10 mouse cellular contexts compared by ENCODE assay signal in genomic region chr3:96729403-96729784, GRCm38 (mm10). TPM values are rescaled to one million over a fixed set of nuclear protein-coding genes. Genes with fewer than 3 reads are reported as not detected.
DNase-seq lines count a peak whose midpoint lies in the region; ATAC-seq and TF ChIP-seq lines count a peak whose summit lies in the region.
"Had no signal": no experiment of that assay in that cellular context is flagged by ENCODE, and none has a peak within 500 bp of the region (broad histone marks: within the 10 kb centered on the region; RNA-seq: fewer than 3 reads in every experiment).

No protein-coding gene starts in this region.

- H3K4me2 ChIP-seq in midbrain, embryonic 12.5 days (replicated peaks) = peak overlapping the region; percentile 69; the same call in 1 of the 2 replicates

- intact Hi-C loops in gastrocnemius, adult 2 months (cut with DNase I) = no loop called here
- intact Hi-C loops in gastrocnemius, postnatal 14 days (cut with DNase I; ENCODE audit: low total_unique reads) = no loop called here
- intact Hi-C loops in gastrocnemius, postnatal 36 days (cut with DNase I) = no loop called here

- peaks cover 23% of the 10 kb centered on the region for H3K4me1 ChIP-seq in midbrain, embryonic 12.5 days
- peaks cover 37% of the 10 kb centered on the region for H3K4me1 ChIP-seq in midbrain, embryonic 10.5 days

- no peak overlapping the region for H3K27ac ChIP-seq in gastrocnemius, adult 2 months
- H3K27ac ChIP-seq in midbrain, embryonic 12.5 days (replicated peaks) = no peak overlapping the region
- H3K27ac ChIP-seq in midbrain, embryonic 10.5 days (replicated peaks) = no peak overlapping the region

- H3K36me3 ChIP-seq in midbrain, embryonic 12.5 days = no peaks in the 10 kb centered on the region
- H3K36me3 ChIP-seq in midbrain, embryonic 10.5 days = peaks cover 6% of the 10 kb centered on the region; the same call in 1 of the 2 replicates
- no peaks in the 10 kb centered on the region for H3K36me3 ChIP-seq in splenic B cell, adult 2 months (ENCODE audit: control insufficient read depth, insufficient read depth, low read length, poor library complexity, severe bottlenecking)

- DNase-seq in gastrocnemius, adult 2 months = no peak
- no peak for DNase-seq in gastrocnemius, postnatal 14 days
- no peak for DNase-seq in midbrain, embryonic 10.5 days (ENCODE audit: low spot score)
- peak; percentile 74 for DNase-seq in induced T-regulatory cell, adult 2 months (ENCODE audit: low read depth)
- peak; percentile 43 for DNase-seq in splenic B cell, adult 2 months (ENCODE audit: low read depth, low spot score)
- DNase-seq in ovary, postnatal 10 days (ENCODE audit: low spot score) = no peak
- DNase-seq in gastrocnemius, postnatal 36 days = no peak
- DNase-seq: heart, postnatal 36 days; lung, adult 18-20 months had no signal

- peak overlapping the region; percentile 98; the same call in 1 of the 2 replicates for H3K4me3 ChIP-seq in gastrocnemius, adult 2 months
- H3K4me3 ChIP-seq in midbrain, embryonic 12.5 days = no peak overlapping the region
- no peak overlapping the region for H3K4me3 ChIP-seq in midbrain, embryonic 10.5 days

- TF ChIP-seq CTCF in gastrocnemius, adult 2 months (IDR thresholded peaks at IDR 0.05) = no peak

- H3K9me3 ChIP-seq in midbrain, embryonic 12.5 days = no peaks in the 10 kb centered on the region
- H3K9me3 ChIP-seq in midbrain, embryonic 10.5 days (replicated peaks) = no peaks in the 10 kb centered on the region

- H3K9ac ChIP-seq in midbrain, embryonic 12.5 days (replicated peaks) = no peak overlapping the region

- no peaks in the 10 kb centered on the region for H3K27me3 ChIP-seq in midbrain, embryonic 12.5 days
- no peaks in the 10 kb centered on the region for H3K27me3 ChIP-seq in midbrain, embryonic 10.5 days (ENCODE audit: low read depth, poor library complexity, severe bottlenecking)
- H3K27me3 ChIP-seq in splenic B cell, adult 2 months (ENCODE audit: control insufficient read depth, insufficient read depth, low read length, poor library complexity, severe bottlenecking) = no peaks in the 10 kb centered on the region

- 71% methylated on average over 3 of the region's 3 CpGs for WGBS in midbrain, embryonic 12.5 days
- 73% methylated on average over 3 of the region's 3 CpGs for WGBS in midbrain, embryonic 10.5 days

- no peak for ATAC-seq in midbrain, embryonic 12.5 days (ENCODE audit: low FRiP score, low read depth)

RNA-seq across cellular contexts. Expression of gene Rnf115, which starts 1.9 kb away (rescaled TPM):
- total RNA-seq in gastrocnemius, adult 2 months (2021) = 10 to 100 TPM; 60.7 to 69.3 TPM
- total RNA-seq in gastrocnemius, postnatal 14 days (2021) = 10 to 100 TPM; 53.8 to 89.7 TPM
- 89.0 and 89.6 TPM in 2 replicates for polyA plus RNA-seq in midbrain, embryonic 12.5 days (2016; fragmentation: Nextera tagmentation; extraction: Ambion mirVana)
- polyA plus RNA-seq in midbrain, embryonic 10.5 days (2016; fragmentation: Nextera tagmentation; extraction: Ambion mirVana) = 73.0 and 73.5 TPM in 2 replicates
- 10 to 100 TPM; 76.2 to 86.5 TPM for total RNA-seq in gastrocnemius, postnatal 36 days (2021)

RNA-seq across cellular contexts. Expression of gene Polr3c, which starts 2.0 kb away (rescaled TPM):
- total RNA-seq in gastrocnemius, adult 2 months (2021) = 10 to 100 TPM; 23.2 to 24.3 TPM
- total RNA-seq in gastrocnemius, postnatal 14 days (2021) = 10 to 100 TPM; 16.0 to 18.7 TPM
- polyA plus RNA-seq in midbrain, embryonic 12.5 days (2016; fragmentation: Nextera tagmentation; extraction: Ambion mirVana) = 38.0 and 42.9 TPM in 2 replicates
- 44.3 and 47.0 TPM in 2 replicates for polyA plus RNA-seq in midbrain, embryonic 10.5 days (2016; fragmentation: Nextera tagmentation; extraction: Ambion mirVana)
- 10 to 100 TPM; 18.1 to 19.9 TPM for total RNA-seq in gastrocnemius, postnatal 36 days (2021)

RNA-seq across cellular contexts. Expression of gene Nudt17, which starts 21.0 kb away (rescaled TPM):
- total RNA-seq in gastrocnemius, adult 2 months (2021) = under 1 TPM; 0.31 to 0.73 TPM
- under 1 TPM; 0.96 to 1.00 TPM for total RNA-seq in gastrocnemius, postnatal 14 days (2021)
- polyA plus RNA-seq in midbrain, embryonic 12.5 days (2016; fragmentation: Nextera tagmentation; extraction: Ambion mirVana) = 12.6 and 13.0 TPM in 2 replicates
- polyA plus RNA-seq in midbrain, embryonic 10.5 days (2016; fragmentation: Nextera tagmentation; extraction: Ambion mirVana) = 16.6 and 20.0 TPM in 2 replicates
- 1 to 10 TPM in 1 of 2 experiments, under 1 TPM in 1; 0.42 to 1.1 TPM for total RNA-seq in gastrocnemius, postnatal 36 days (2021)

RNA-seq across cellular contexts. Expression of gene Pias3, which starts 33.2 kb away (rescaled TPM):
- 1 to 10 TPM; 5.5 to 5.6 TPM for total RNA-seq in gastrocnemius, adult 2 months (2021)
- 10 to 100 TPM; 10.4 to 12.1 TPM for total RNA-seq in gastrocnemius, postnatal 14 days (2021)
- polyA plus RNA-seq in midbrain, embryonic 12.5 days (2016; fragmentation: Nextera tagmentation; extraction: Ambion mirVana) = 45.9 and 47.0 TPM in 2 replicates
- 50.6 and 57.3 TPM in 2 replicates for polyA plus RNA-seq in midbrain, embryonic 10.5 days (2016; fragmentation: Nextera tagmentation; extraction: Ambion mirVana)
- total RNA-seq in gastrocnemius, postnatal 36 days (2021) = 1 to 10 TPM; 6.5 to 7.3 TPM

RNA-seq across cellular contexts. Expression of gene Ankrd35, which starts 59.5 kb away (rescaled TPM):
- under 1 TPM; 0.22 to 0.26 TPM for total RNA-seq in gastrocnemius, adult 2 months (2021)
- 1 to 10 TPM; 1.0 to 2.3 TPM for total RNA-seq in gastrocnemius, postnatal 14 days (2021)
- polyA plus RNA-seq in midbrain, embryonic 12.5 days (2016; fragmentation: Nextera tagmentation; extraction: Ambion mirVana) = 0.33 and 0.40 TPM in 2 replicates
- polyA plus RNA-seq in midbrain, embryonic 10.5 days (2016; fragmentation: Nextera tagmentation; extraction: Ambion mirVana) = 0.06 and 0.29 TPM in 2 replicates
- under 1 TPM; 0.35 to 0.92 TPM for total RNA-seq in gastrocnemius, postnatal 36 days (2021)

Comparison
In these comparisons a context has a peak if more than half of its experiments do, and no peak if none do; other contexts are left out.
1. DNase-seq: peak in induced T-regulatory cell, adult 2 months (single experiment) and splenic B cell, adult 2 months (single experiment); none in gastrocnemius, adult 2 months (single experiment), gastrocnemius, postnatal 14 days (single experiment), midbrain, embryonic 10.5 days (single experiment), ovary, postnatal 10 days (single experiment) and gastrocnemius, postnatal 36 days (0 of 2).